Mouse (Mus musculus) stomach, embryonic 14.5 days (tissue): Measurements from ENCODE around the gene Ndufb5. TPM values are rescaled to one million over a fixed set of nuclear protein-coding genes. Genes with fewer than 3 reads are reported as not detected.
A peak's percentile ranks its signal among the peaks of the same experiment; 100 is the strongest.
"Not testable (repeated sequence)": the region's sequence is repeated elsewhere in the genome, so short reads cannot be mapped to it uniquely, and the experiment has no call there.

ENCODE experiments used
- ATAC-seq: fragments of 200-750 bp; cut with Nextera tagmentation; 2 replicates; pipeline ENCODE4 v1.8.0; 2017; ENCODE audit warnings: low read depth, moderate TSS enrichment; ENCODE audit not compliant: insufficient number of reproducible peaks, insufficient read depth, low FRiP score
- H3K27ac ChIP-seq: fragments of 300-500 bp; sonication (generic); 2 replicates; pipeline ENCODE4 v1.5.1; 2014; ENCODE audit warnings: mild to moderate bottlenecking, low read length, moderate library complexity, mixed read lengths
- H3K27me3 ChIP-seq: fragments of 300-500 bp; sonication (generic); 2 replicates; pipeline ENCODE4 v1.6.1; 2014; ENCODE audit warnings: low read length, control low read depth, mixed read lengths; ENCODE audit not compliant: control insufficient read depth, insufficient read depth
- H3K36me3 ChIP-seq: fragments of 300-500 bp; sonication (generic); 2 replicates; pipeline ENCODE4 v1.6.1; 2014; ENCODE audit warnings: mild to moderate bottlenecking, control low read depth, low read length, moderate library complexity, mixed read lengths; ENCODE audit not compliant: control insufficient read depth, insufficient read depth
- H3K4me1 ChIP-seq: fragments of 300-500 bp; sonication (generic); 2 replicates; pipeline ENCODE4 v1.6.1; 2014; ENCODE audit warnings: low read length, control low read depth, mixed read lengths; ENCODE audit not compliant: control insufficient read depth, insufficient read depth
- H3K4me2 ChIP-seq: fragments of 300-500 bp; sonication (generic); replicated peaks from 2 replicates; pipeline ENCODE4 v1.6.1; 2014; ENCODE audit warnings: low read depth, low read length, control low read depth
- H3K4me3 ChIP-seq: fragments of 300-500 bp; sonication (generic); 2 replicates; pipeline ENCODE4 v1.5.1; 2014; ENCODE audit warnings: low read depth, low read length, control low read depth
- H3K9ac ChIP-seq: fragments of 300-500 bp; sonication (generic); replicated peaks from 2 replicates; pipeline ENCODE4 v1.6.1; 2014; ENCODE audit warnings: low read depth, mild to moderate bottlenecking, control low read depth, low read length, moderate library complexity, mixed read lengths
- H3K9me3 ChIP-seq: fragments of 300-500 bp; sonication (generic); 2 replicates; pipeline ENCODE4 v1.6.1; 2016; ENCODE audit warnings: low read depth, low read length, control low read depth; ENCODE audit not compliant: control insufficient read depth
- WGBS: fragments of 180-500 bp; shearing (Covaris S2); extraction: QIAGEN DNeasy Blood & Tissue Kit; methylation state at CpG from one replicate; pipeline ENCODE4 v1.1.7; 2014; 5-methylcytosine and 5-hydroxymethylcytosine counted together
- polyA plus RNA-seq: library from polyadenylated mRNA; unstranded; fragments of >200 nt; fragmentation: Nextera tagmentation; extraction: Ambion mirVana; gene quantifications from 2 replicates; pipeline ENCODE4 v1.2.1, GENCODE M21; 2014

Ndufb5 gene
- polyA plus RNA-seq, 1 experiment from 2014 or later, result 331 TPM

DNA sequence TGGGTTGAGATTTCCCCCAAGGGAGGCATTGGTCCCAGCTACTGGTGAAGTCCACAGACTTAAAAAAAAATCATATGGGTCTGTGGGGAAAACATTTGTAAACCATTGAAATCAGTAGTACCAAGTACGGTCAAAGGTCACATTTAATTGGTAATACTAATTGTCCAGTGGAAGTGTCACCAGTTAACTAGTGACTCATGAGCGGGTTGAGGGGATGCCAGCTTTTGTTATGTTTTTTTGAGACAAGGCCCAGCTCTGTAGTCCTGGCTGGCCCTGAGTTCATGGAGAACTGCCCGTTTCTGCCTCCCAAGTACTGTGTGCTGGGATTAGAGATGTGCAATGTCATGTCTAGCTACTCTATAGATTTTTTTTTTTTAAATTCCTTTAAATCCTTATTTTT, 23.1 kb upstream of the Ndufb5 start:
- Histone ChIP-seq H3K27me3 (no peaks in the 10 kb centered on the region), H3K4me1 (peaks cover 5% of the 10 kb centered on the region; the same call in 1 of the 2 replicates), H3K9me3 (no peaks in the 10 kb centered on the region), H3K27ac (no peak overlapping the region), H3K9ac (no peak overlapping the region), H3K4me2 (no peak overlapping the region), H3K36me3 (peaks cover 63% of the 10 kb centered on the region), H3K4me3 (no peak overlapping the region)
- ATAC-seq, result no peak
- 89% methylated on average over 3 of the region's 3 CpGs for WGBS

DNA sequence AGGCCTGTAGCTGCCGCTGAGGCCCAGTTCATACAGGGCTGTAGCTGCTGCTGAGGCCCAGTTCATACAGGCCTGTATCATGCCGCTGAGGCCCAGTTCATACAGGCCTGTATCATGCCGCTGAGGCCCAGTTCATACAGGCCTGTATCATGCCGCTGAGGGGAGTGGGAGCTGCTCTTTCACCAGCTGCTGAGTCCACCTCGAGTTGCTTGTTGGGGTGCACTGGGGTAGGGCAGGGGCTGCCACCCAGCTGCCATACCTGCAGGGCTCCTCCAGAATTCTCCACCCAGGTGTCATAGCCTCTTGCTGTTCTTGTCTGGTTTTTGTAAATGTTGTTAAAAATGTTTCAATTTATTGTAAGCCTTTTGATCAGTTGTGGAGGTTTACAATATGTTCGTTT, 19.4 kb upstream of the Ndufb5 start:
- H3K4me3 ChIP-seq, H3K27me3 ChIP-seq, H3K27ac ChIP-seq, ATAC-seq, H3K9ac ChIP-seq, H3K9me3 ChIP-seq, H3K4me2 ChIP-seq, H3K4me1 ChIP-seq: not testable (repeated sequence)
- peaks cover 83% of the 10 kb centered on the region for H3K36me3 ChIP-seq
- WGBS, result 92% methylated on average over 6 of the region's 6 CpGs

GRCm38 (mm10) chr3:32718271-32718670, 18.5 kb upstream of the Ndufb5 start:
- no peak overlapping the region for H3K27ac ChIP-seq
- no peak overlapping the region for H3K4me3 ChIP-seq
- no peaks in the 10 kb centered on the region for H3K4me1 ChIP-seq
- H3K4me2 ChIP-seq, result no peak overlapping the region
- ATAC-seq, result no peak
- H3K36me3 ChIP-seq, result peaks cover 83% of the 10 kb centered on the region
- 93% methylated on average over 5 of the region's 5 CpGs for WGBS
- no peak overlapping the region for H3K9ac ChIP-seq
- H3K27me3 ChIP-seq, result no peaks in the 10 kb centered on the region
- H3K9me3 ChIP-seq, result no peaks in the 10 kb centered on the region

GRCm38 (mm10) chr3:32724191-32724590, 12.6 kb upstream of the Ndufb5 start:
- no peak for ATAC-seq
- Histone ChIP-seq H3K27me3 (no peaks in the 10 kb centered on the region), H3K27ac (no peak overlapping the region), H3K4me3 (no peak overlapping the region), H3K9ac (no peak overlapping the region), H3K4me2 (no peak overlapping the region), H3K4me1 (no peaks in the 10 kb centered on the region), H3K36me3 (peaks cover 73% of the 10 kb centered on the region), H3K9me3 (no peaks in the 10 kb centered on the region)
- whole genome bisulfite sequencing, result 92% methylated on average over 7 of the region's 7 CpGs

GRCm38 (mm10) chr3:32725951-32726350, 10.8 kb upstream of the Ndufb5 start:
- no peak overlapping the region for H3K27ac ChIP-seq
- 92% methylated on average over 5 of the region's 5 CpGs for WGBS
- no peak overlapping the region for H3K4me3 ChIP-seq
- H3K4me1 ChIP-seq, result no peaks in the 10 kb centered on the region
- no peak overlapping the region for H3K9ac ChIP-seq
- no peaks in the 10 kb centered on the region for H3K9me3 ChIP-seq
- H3K36me3 ChIP-seq, result peaks cover 70% of the 10 kb centered on the region
- H3K27me3 ChIP-seq, result no peaks in the 10 kb centered on the region
- ATAC-seq, result no peak
- H3K4me2 ChIP-seq, result no peak overlapping the region

- no peak overlapping the region for H3K27ac ChIP-seq
- H3K4me2 ChIP-seq, result no peak overlapping the region
- H3K4me1 ChIP-seq, result no peaks in the 10 kb centered on the region
- H3K27me3 ChIP-seq, result no peaks in the 10 kb centered on the region
- no peak overlapping the region for H3K9ac ChIP-seq
- H3K9me3 ChIP-seq, result no peaks in the 10 kb centered on the region
- no peak for ATAC-seq
- 88% methylated on average over 4 of the region's 4 CpGs for WGBS
- peaks cover 69% of the 10 kb centered on the region for H3K36me3 ChIP-seq
- no peak overlapping the region for H3K4me3 ChIP-seq
These were observed 8.9 kb upstream of the Ndufb5 start for GRCm38 (mm10) chr3:32727861-32728260.

GRCm38 (mm10) chr3:32737172-32737655, 424 bp downstream of the Ndufb5 start, which contains the start of gene Mrpl47:
TSS of gene Mrpl47 (minus strand) at chr3:32737605.
- Histone ChIP-seq H3K36me3 (peaks cover 10% of the 10 kb centered on the region), H3K9ac (peak within 1 kb of the TSS; percentile 87), H3K4me1 (peaks cover 12% of the 10 kb centered on the region; the same call in 1 of the 2 replicates), H3K9me3 (no peaks in the 10 kb centered on the region), H3K4me2 (peak within 1 kb of the TSS; percentile 84), H3K4me3 (peak within 1 kb of the TSS; percentile 83), H3K27ac (peak within 1 kb of the TSS; percentile 72; the same call in 1 of the 2 replicates), H3K27me3 (no peaks in the 10 kb centered on the region)
- peak; percentile 60; the same call in 1 of the 2 replicates for ATAC-seq
- WGBS, result under 1% methylated on average over 31 of the region's 31 CpGs

DNA sequence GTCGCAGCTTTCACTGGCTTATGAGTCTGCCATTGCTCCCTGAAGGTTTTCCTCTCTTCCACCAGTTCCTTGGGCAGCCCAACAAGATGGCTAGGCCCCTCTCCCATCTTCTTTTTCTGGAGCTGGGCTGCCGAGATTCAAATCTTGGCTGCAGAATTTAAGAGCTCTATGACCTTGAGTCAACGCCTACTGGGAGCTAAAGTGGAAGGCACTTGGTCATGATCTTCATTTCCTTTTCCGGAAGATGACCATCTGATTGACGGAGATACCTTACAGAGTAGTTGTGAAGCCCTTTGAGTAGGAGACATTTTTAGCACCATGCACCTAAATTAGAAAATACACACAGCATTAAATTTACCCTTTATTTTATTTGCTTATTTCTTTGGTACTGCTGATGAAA, 1.8 kb downstream of the Ndufb5 start:
- no peak overlapping the region for H3K4me3 ChIP-seq
- H3K4me1 ChIP-seq, result peaks cover 12% of the 10 kb centered on the region; the same call in 1 of the 2 replicates
- no peaks in the 10 kb centered on the region for H3K27me3 ChIP-seq
- H3K9ac ChIP-seq, result no peak overlapping the region
- ATAC-seq, result no peak
- no peak overlapping the region for H3K4me2 ChIP-seq
- WGBS, result 90% methylated on average over 5 of the region's 5 CpGs
- no peak overlapping the region for H3K27ac ChIP-seq
- H3K9me3 ChIP-seq, result no peaks in the 10 kb centered on the region
- peaks cover 4% of the 10 kb centered on the region for H3K36me3 ChIP-seq

GRCm38 (mm10) chr3:32742276-32742780, 5.5 kb downstream of the Ndufb5 start:
- Histone ChIP-seq H3K4me2 (no peak overlapping the region), H3K36me3 (peaks cover 18% of the 10 kb centered on the region), H3K9me3 (no peaks in the 10 kb centered on the region), H3K4me3 (no peak overlapping the region), H3K27ac (no peak overlapping the region), H3K4me1 (peaks cover 9% of the 10 kb centered on the region; the same call in 1 of the 2 replicates), H3K27me3 (no peaks in the 10 kb centered on the region), H3K9ac (no peak overlapping the region)
- no peak for ATAC-seq
- WGBS, result 70% methylated on average over 2 of the region's 2 CpGs
